ENCODE assay signal across 17 mouse cellular contexts in genomic region chr17:66874810-66875209, GRCm38 (mm10).
DNase-seq lines count a peak whose midpoint lies in the region; ATAC-seq and TF ChIP-seq lines count a peak whose summit lies in the region.
"Had no signal": no experiment of that assay in that cellular context is flagged by ENCODE, and none has a peak within 500 bp of the region (broad histone marks: within the 10 kb centered on the region; RNA-seq: fewer than 3 reads in every experiment).

No protein-coding gene starts in this region.

- H3K9ac ChIP-seq in neural tube, embryonic 12.5 days = no peak overlapping the region
- H3K9ac ChIP-seq in neural tube, embryonic 15.5 days (replicated peaks) = no peak overlapping the region
- H3K9ac ChIP-seq in hindbrain, postnatal 0 days (replicated peaks; ENCODE audit: low read length) = no peak overlapping the region
- H3K9ac ChIP-seq: intestine, embryonic 15.5 days; limb, embryonic 13.5 days had no signal

- H3K4me3 ChIP-seq in neural tube, embryonic 12.5 days = no peak overlapping the region
- no peak overlapping the region for H3K4me3 ChIP-seq in neural tube, embryonic 15.5 days (replicated peaks)
- H3K4me3 ChIP-seq in hindbrain, postnatal 0 days (ENCODE audit: low read length) = no peak overlapping the region
- H3K4me3 ChIP-seq: intestine, embryonic 15.5 days; limb, embryonic 13.5 days had no signal

- no peak overlapping the region for H3K4me2 ChIP-seq in neural tube, embryonic 12.5 days (replicated peaks)
- no peak overlapping the region for H3K4me2 ChIP-seq in neural tube, embryonic 15.5 days
- no peak overlapping the region for H3K4me2 ChIP-seq in hindbrain, postnatal 0 days (ENCODE audit: low read depth, low read length)
- H3K4me2 ChIP-seq: intestine, embryonic 15.5 days; limb, embryonic 13.5 days had no signal

- 62% methylated on average over 11 of the region's 11 CpGs for WGBS in neural tube, embryonic 12.5 days
- WGBS in neural tube, embryonic 15.5 days = 37% methylated on average over 11 of the region's 11 CpGs
- 63% methylated on average over 11 of the region's 11 CpGs for WGBS in hindbrain, postnatal 0 days

- H3K27ac ChIP-seq in neural tube, embryonic 12.5 days = no peak overlapping the region
- H3K27ac ChIP-seq in neural tube, embryonic 15.5 days (replicated peaks) = no peak overlapping the region
- no peak overlapping the region for H3K27ac ChIP-seq in hindbrain, postnatal 0 days
- H3K27ac ChIP-seq: intestine, embryonic 15.5 days; limb, embryonic 13.5 days had no signal

- peak; percentile 67 for ATAC-seq in neural tube, embryonic 12.5 days (ENCODE audit: low FRiP score, low read depth)
- no peak for ATAC-seq in neural tube, embryonic 15.5 days (ENCODE audit: low FRiP score)
- ATAC-seq in hindbrain, postnatal 0 days = 0 out of 2 replicates have a peak, but pooled peaks have one; percentile 38
- ATAC-seq: intestine, embryonic 15.5 days; Patski had no signal

- no peaks in the 10 kb centered on the region for H3K36me3 ChIP-seq in neural tube, embryonic 12.5 days
- no peaks in the 10 kb centered on the region for H3K36me3 ChIP-seq in neural tube, embryonic 15.5 days
- H3K36me3 ChIP-seq in hindbrain, postnatal 0 days (ENCODE audit: insufficient read depth, low read length) = no peaks in the 10 kb centered on the region
- H3K36me3 ChIP-seq: intestine, embryonic 15.5 days; limb, embryonic 13.5 days had no signal

- TF ChIP-seq CTCF in hindbrain, postnatal 0 days (IDR thresholded peaks at IDR 0.05; ENCODE audit: low read depth) = no peak

- H3K9me3 ChIP-seq in neural tube, embryonic 12.5 days = no peaks in the 10 kb centered on the region
- no peaks in the 10 kb centered on the region for H3K9me3 ChIP-seq in neural tube, embryonic 15.5 days (replicated peaks)
- H3K9me3 ChIP-seq in hindbrain, postnatal 0 days (ENCODE audit: low read length) = no peaks in the 10 kb centered on the region
- H3K9me3 ChIP-seq: intestine, embryonic 15.5 days; limb, embryonic 13.5 days had no signal

- H3K27me3 ChIP-seq in neural tube, embryonic 12.5 days (replicated peaks) = no peaks in the 10 kb centered on the region
- H3K27me3 ChIP-seq in neural tube, embryonic 15.5 days (replicated peaks) = no peaks in the 10 kb centered on the region
- no peaks in the 10 kb centered on the region for H3K27me3 ChIP-seq in hindbrain, postnatal 0 days (ENCODE audit: insufficient read depth, low read length)
- H3K27me3 ChIP-seq: intestine, embryonic 15.5 days; limb, embryonic 13.5 days; megakaryocyte, embryonic 14.5 days; Patski had no signal

- H3K4me1 ChIP-seq in neural tube, embryonic 12.5 days = peaks cover 9% of the 10 kb centered on the region
- peaks cover 16% of the 10 kb centered on the region for H3K4me1 ChIP-seq in neural tube, embryonic 15.5 days
- no peaks in the 10 kb centered on the region for H3K4me1 ChIP-seq in hindbrain, postnatal 0 days (ENCODE audit: insufficient read depth, low read length)
- H3K4me1 ChIP-seq: intestine, embryonic 15.5 days; megakaryocyte, embryonic 14.5 days had no signal

- peak; percentile 67 for DNase-seq in heart, adult 11 months
- DNase-seq in heart, postnatal 36 days = no peak
- peak; percentile 30 for DNase-seq in hindbrain, postnatal 0 days (ENCODE audit: low spot score)
- peak; percentile 74 for DNase-seq in retina, postnatal 1 day
- DNase-seq in right cerebral cortex, postnatal 36 days (ENCODE audit: low spot score in 2 of 2) = no peak
- DNase-seq in heart, postnatal 14 days = no peak
- DNase-seq: cerebellum, adult 2 months; kidney, postnatal 14 days; layer of hippocampus, postnatal 36 days; lung, adult 18-20 months; spleen, adult 18-20 months had no signal

- intact Hi-C loops in heart, postnatal 36 days (cut with DNase I) = no loop called here
- intact Hi-C loops in heart, postnatal 14 days (cut with DNase I) = no loop called here

Comparison
In these comparisons a context has a peak if more than half of its experiments do, and no peak if none do; other contexts are left out.
1. DNase-seq: peak in heart, adult 11 months (single experiment), hindbrain, postnatal 0 days (single experiment) and retina, postnatal 1 day (single experiment); none in heart, postnatal 36 days (0 of 2), right cerebral cortex, postnatal 36 days (0 of 2) and heart, postnatal 14 days (0 of 2).